In the genomic region with DNA sequence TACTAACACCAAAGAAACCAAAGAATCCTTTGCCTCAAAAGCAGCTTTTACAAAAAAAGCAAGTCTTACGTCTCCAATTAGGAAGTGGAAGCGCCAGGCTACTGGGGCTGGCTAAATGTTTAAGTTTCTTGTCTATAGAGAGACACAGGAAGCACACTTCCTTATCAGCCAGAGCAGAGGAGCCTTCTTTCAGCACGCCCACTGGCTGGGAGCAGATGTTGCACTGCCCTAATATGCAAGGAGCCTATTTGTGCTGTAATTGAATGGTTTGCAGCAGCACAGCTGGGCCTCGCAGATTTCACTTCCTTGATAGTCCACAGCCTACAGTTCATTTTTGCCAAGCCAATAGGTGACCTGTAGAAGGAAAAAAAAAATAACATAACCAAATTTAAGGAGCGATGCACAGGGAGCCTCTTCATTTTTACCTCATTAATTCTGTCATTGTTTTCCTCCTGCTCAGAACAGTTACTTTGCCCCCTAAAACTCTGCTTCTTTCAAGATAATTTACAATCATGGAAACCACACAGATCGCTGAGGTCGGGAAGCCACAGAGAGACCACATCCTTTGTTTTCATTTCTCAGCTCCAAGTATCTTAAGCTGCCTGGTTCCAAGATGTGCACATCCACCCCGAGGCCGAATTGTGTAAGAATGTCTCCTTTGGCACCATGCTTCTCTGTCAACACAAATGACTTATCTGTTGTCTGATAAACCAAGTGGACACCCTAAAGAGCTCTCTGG, we compare ENCODE assay signal across 7 mouse cellular contexts.
DNase-seq lines count a peak whose midpoint lies in the region; ATAC-seq and TF ChIP-seq lines count a peak whose summit lies in the region.

No protein-coding gene starts in this region.

- no peak for TF ChIP-seq POLR2A in bone marrow macrophage, adult 2 months (IDR thresholded peaks at IDR 0.05; ENCODE audit: borderline replicate concordance, low read depth, low read length)

- H3K4me1 ChIP-seq in bone marrow macrophage, adult 2 months (ENCODE audit: control insufficient read depth, insufficient read depth, low read length) = peaks cover 6% of the 10 kb centered on the region
- peaks cover 7% of the 10 kb centered on the region for H3K4me1 ChIP-seq in heart, embryonic 12.5 days (replicated peaks)
- H3K4me1 ChIP-seq in kidney, postnatal 0 days (replicated peaks; ENCODE audit: insufficient read depth, low read length) = no peaks in the 10 kb centered on the region
- H3K4me1 ChIP-seq in midbrain, embryonic 14.5 days (ENCODE audit: control insufficient read depth, insufficient read depth, low read length) = no peaks in the 10 kb centered on the region

- H3K9ac ChIP-seq in heart, embryonic 12.5 days = no peak overlapping the region
- H3K9ac ChIP-seq in kidney, postnatal 0 days (ENCODE audit: low read depth, low read length) = no peak overlapping the region
- H3K9ac ChIP-seq in midbrain, embryonic 14.5 days (replicated peaks; ENCODE audit: low read length) = no peak overlapping the region

- H3K9me3 ChIP-seq in heart, embryonic 12.5 days (replicated peaks) = no peaks in the 10 kb centered on the region
- no peaks in the 10 kb centered on the region for H3K9me3 ChIP-seq in kidney, postnatal 0 days (replicated peaks; ENCODE audit: low read length)
- no peaks in the 10 kb centered on the region for H3K9me3 ChIP-seq in midbrain, embryonic 14.5 days (ENCODE audit: control insufficient read depth, low read length)

- 25% methylated on average over 9 of the region's 9 CpGs for WGBS in heart, embryonic 12.5 days
- 16% methylated on average over 9 of the region's 9 CpGs for WGBS in kidney, postnatal 0 days
- WGBS in midbrain, embryonic 14.5 days = 77% methylated on average over 9 of the region's 9 CpGs

- H3K4me2 ChIP-seq in heart, embryonic 12.5 days = no peak overlapping the region
- H3K4me2 ChIP-seq in kidney, postnatal 0 days (ENCODE audit: low read length) = no peak overlapping the region
- no peak overlapping the region for H3K4me2 ChIP-seq in midbrain, embryonic 14.5 days (ENCODE audit: low read length)

- peak overlapping the region; percentile 1; the same call in 1 of the 2 replicates for H3K27ac ChIP-seq in bone marrow macrophage, adult 2 months (ENCODE audit: insufficient read depth, low read depth, low read length)
- H3K27ac ChIP-seq in heart, embryonic 12.5 days (ENCODE audit: poor library complexity, severe bottlenecking) = peak overlapping the region; percentile 83
- no peak overlapping the region for H3K27ac ChIP-seq in kidney, postnatal 0 days
- no peak overlapping the region for H3K27ac ChIP-seq in midbrain, embryonic 14.5 days (replicated peaks; ENCODE audit: low read depth, low read length)

- no peaks in the 10 kb centered on the region for H3K36me3 ChIP-seq in heart, embryonic 12.5 days
- no peaks in the 10 kb centered on the region for H3K36me3 ChIP-seq in kidney, postnatal 0 days (ENCODE audit: insufficient read depth, low read length)
- H3K36me3 ChIP-seq in midbrain, embryonic 14.5 days (ENCODE audit: control insufficient read depth, insufficient read depth, low read length) = no peaks in the 10 kb centered on the region

- TF ChIP-seq CTCF in bone marrow macrophage, adult 2 months (IDR thresholded peaks at IDR 0.05; ENCODE audit: low read depth, low read length) = no peak
- no peak; the same call in 1 of the 2 replicates for TF ChIP-seq CTCF in kidney, postnatal 0 days (IDR thresholded peaks at IDR 0.05; ENCODE audit: low read depth)

- peak; percentile 63 to 80 for DNase-seq in CD8-positive naive resting alpha-beta T cell, adult 2 months (ENCODE audit: low read depth in 2 of 2, low spot score in 2 of 2)
- DNase-seq in kidney, postnatal 0 days (ENCODE audit: low spot score) = peak; percentile 81
- peak; percentile 26 for DNase-seq in midbrain, embryonic 14.5 days
- peak; percentile 53 for DNase-seq in thymus, postnatal 4 days
- no peak for DNase-seq in cerebellum, postnatal 10 days

- no peaks in the 10 kb centered on the region for H3K27me3 ChIP-seq in heart, embryonic 12.5 days (replicated peaks)
- no peaks in the 10 kb centered on the region for H3K27me3 ChIP-seq in kidney, postnatal 0 days (ENCODE audit: insufficient read depth, low read length)
- H3K27me3 ChIP-seq in midbrain, embryonic 14.5 days (ENCODE audit: control insufficient read depth, insufficient read depth, low read length) = no peaks in the 10 kb centered on the region

- H3K4me3 ChIP-seq in bone marrow macrophage, adult 2 months (ENCODE audit: insufficient read depth, low read length) = no peak overlapping the region
- no peak overlapping the region for H3K4me3 ChIP-seq in heart, embryonic 12.5 days
- no peak overlapping the region for H3K4me3 ChIP-seq in kidney, postnatal 0 days (replicated peaks; ENCODE audit: low read depth, low read length)
- H3K4me3 ChIP-seq in midbrain, embryonic 14.5 days (replicated peaks; ENCODE audit: low read depth, low read length) = no peak overlapping the region

- peak; percentile 98 for ATAC-seq in heart, embryonic 12.5 days (ENCODE audit: insufficient number of reproducible peaks, low FRiP score)
- ATAC-seq in kidney, postnatal 0 days (replicated peaks; ENCODE audit: low FRiP score, low read depth) = no peak
- ATAC-seq in midbrain, embryonic 14.5 days (ENCODE audit: low FRiP score, low TSS enrichment) = no peak

Comparison
In these comparisons a context has a peak if more than half of its experiments do, and no peak if none do; other contexts are left out.
1. DNase-seq: peak in CD8-positive naive resting alpha-beta T cell, adult 2 months (2 of 2), kidney, postnatal 0 days (single experiment), midbrain, embryonic 14.5 days (single experiment) and thymus, postnatal 4 days (single experiment); none in cerebellum, postnatal 10 days (0 of 2).
2. H3K27ac ChIP-seq: peak in bone marrow macrophage, adult 2 months (single experiment) and heart, embryonic 12.5 days (single experiment); none in kidney, postnatal 0 days (single experiment) and midbrain, embryonic 14.5 days (single experiment).